Mouse (Mus musculus) heart, embryonic 16.5 days (tissue): ENCODE measurements around the gene Samd4b. TPM values are rescaled to one million over a fixed set of nuclear protein-coding genes. Genes with fewer than 3 reads are reported as not detected.
A peak's percentile ranks its signal among the peaks of the same experiment; 100 is the strongest.

ENCODE experiments used
- ATAC-seq: fragments of 200-750 bp; cut with Nextera tagmentation; replicated peaks from 2 replicates; pipeline ENCODE4 v1.8.0; 2017; ENCODE audit warnings: moderate number of reproducible peaks; ENCODE audit not compliant: insufficient read depth, low FRiP score; ENCODE audit errors: extremely low read depth
- H3K27ac ChIP-seq: fragments of 300-500 bp; sonication (generic); 2 replicates; pipeline ENCODE4 v1.5.1; 2014; ENCODE audit warnings: mild to moderate bottlenecking, low read length, control low read depth, moderate library complexity
- H3K27me3 ChIP-seq: fragments of 300-500 bp; sonication (generic); 2 replicates; pipeline ENCODE4 v1.6.1; 2014; ENCODE audit warnings: low read length, mixed read lengths; ENCODE audit not compliant: control insufficient read depth, insufficient read depth
- H3K36me3 ChIP-seq: fragments of 300-500 bp; sonication (generic); 2 replicates; pipeline ENCODE4 v1.6.1; 2014; ENCODE audit not compliant: control insufficient read depth, insufficient read depth
- H3K4me1 ChIP-seq: fragments of 300-500 bp; sonication (generic); 2 replicates; pipeline ENCODE4 v1.6.1; 2014; ENCODE audit warnings: low read length, mixed read lengths; ENCODE audit not compliant: control insufficient read depth, insufficient read depth
- H3K4me2 ChIP-seq: fragments of 300-500 bp; sonication (generic); 2 replicates; pipeline ENCODE4 v1.6.1; 2014; ENCODE audit warnings: low read depth, mild to moderate bottlenecking, control low read depth, low read length
- H3K4me3 ChIP-seq: fragments of 300-500 bp; sonication (generic); 2 replicates; pipeline ENCODE4 v1.5.1; 2014; ENCODE audit warnings: mild to moderate bottlenecking, control low read depth, low read length
- H3K9ac ChIP-seq: fragments of 300-500 bp; sonication (generic); 2 replicates; pipeline ENCODE4 v1.6.1; 2014; ENCODE audit warnings: low read length, control low read depth
- H3K9me3 ChIP-seq: fragments of 300-500 bp; sonication (generic); replicated peaks from 2 replicates; pipeline ENCODE4 v1.6.1; 2016; ENCODE audit warnings: low read length; ENCODE audit not compliant: control insufficient read depth
- WGBS: fragments of 180-500 bp; shearing (Covaris S2); extraction: QIAGEN DNeasy Blood & Tissue Kit; methylation state at CpG from one replicate; pipeline ENCODE4 v1.1.7; 2014; 5-methylcytosine and 5-hydroxymethylcytosine counted together
- polyA plus RNA-seq: library from polyadenylated mRNA; unstranded; fragments of >200 nt; fragmentation: Nextera tagmentation; extraction: Ambion mirVana; gene quantifications from 2 replicates; pipeline ENCODE4 v1.2.1, GENCODE M21; 2015

Gene Samd4b
- polyA plus RNA-seq, 1 experiment from 2014 or later, result 16.0 TPM

DNA sequence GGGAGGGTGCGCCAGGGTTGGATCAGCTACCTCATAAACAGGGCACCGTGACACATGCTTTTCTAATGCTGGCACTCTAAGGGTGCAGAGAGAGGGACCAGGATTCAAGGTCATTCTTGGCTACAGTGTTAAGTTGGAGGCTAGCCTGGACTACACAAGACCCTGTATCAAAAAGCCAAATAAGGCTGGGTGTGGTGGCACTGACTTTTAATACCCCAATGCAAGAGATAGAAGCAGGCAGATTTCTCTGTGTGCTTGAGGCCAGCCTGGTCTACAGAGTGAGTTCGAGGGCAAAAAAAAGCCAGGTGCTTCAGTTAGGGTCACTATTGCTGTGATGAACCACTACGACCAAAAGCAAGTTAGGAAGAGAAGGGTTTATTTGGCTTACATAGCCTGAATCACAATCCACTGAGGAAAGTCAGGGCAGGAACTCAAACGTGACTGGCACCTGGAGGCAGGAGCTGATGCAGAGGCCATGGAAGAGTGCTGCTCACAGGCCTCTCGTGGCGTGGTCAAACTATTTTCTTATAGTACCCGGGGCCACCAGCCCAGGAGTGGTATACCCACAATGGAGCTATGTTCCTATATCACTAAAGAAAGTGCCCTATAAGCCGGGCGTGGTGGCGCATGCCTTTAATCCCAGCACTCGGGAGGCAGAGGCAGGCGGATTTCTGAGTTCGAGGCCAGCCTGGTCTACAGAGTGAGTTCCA is 156.0 kb downstream of the Samd4b start:
- Histone ChIP-seq H3K9ac (no peak overlapping the region), H3K27me3 (0 out of 2 replicates have a peak, but pooled peaks cover 3% of the 10 kb centered on the region), H3K9me3 (no peaks in the 10 kb centered on the region), H3K4me1 (no peaks in the 10 kb centered on the region), H3K4me3 (no peak overlapping the region), H3K36me3 (no peaks in the 10 kb centered on the region), H3K4me2 (peak overlapping the region; percentile 15; the same call in 1 of the 2 replicates), H3K27ac (peak overlapping the region; percentile 26)
- no peak for ATAC-seq
- 75% methylated on average over 13 of the region's 14 CpGs for WGBS

DNA sequence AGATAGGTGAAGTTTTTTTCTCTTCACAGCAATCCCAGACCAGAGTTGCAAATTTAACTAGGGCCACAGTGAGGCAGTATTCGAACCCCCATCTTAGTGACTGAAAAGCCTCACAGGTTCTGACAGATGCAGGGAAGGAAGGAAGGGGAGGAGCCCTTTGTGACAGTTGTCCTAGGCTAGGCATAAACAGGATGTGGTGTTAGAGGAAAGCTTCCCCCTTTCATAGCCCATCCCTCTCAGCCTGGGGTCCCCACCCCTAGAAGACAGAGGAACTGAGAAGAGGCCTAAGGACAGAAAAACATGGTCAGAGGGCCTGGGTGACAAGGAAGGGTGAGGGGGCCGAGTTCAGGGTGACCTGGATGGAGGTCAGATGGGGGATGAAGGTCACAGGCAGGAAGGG is 157.2 kb downstream of the Samd4b start:
- peak overlapping the region; percentile 2; the same call in 1 of the 2 replicates for H3K4me2 ChIP-seq
- H3K36me3 ChIP-seq, result no peaks in the 10 kb centered on the region
- H3K9ac ChIP-seq, result peak overlapping the region; percentile 26; the same call in 1 of the 2 replicates
- 48% methylated on average over 2 of the region's 2 CpGs for WGBS
- H3K9me3 ChIP-seq, result no peaks in the 10 kb centered on the region
- H3K4me1 ChIP-seq, result no peaks in the 10 kb centered on the region
- H3K4me3 ChIP-seq, result peak overlapping the region; percentile 34
- no peak for ATAC-seq
- 0 out of 2 replicates have a peak, but pooled peaks cover under 1% of the 10 kb centered on the region for H3K27me3 ChIP-seq
- peak overlapping the region; percentile 48; the same call in 1 of the 2 replicates for H3K27ac ChIP-seq

DNA sequence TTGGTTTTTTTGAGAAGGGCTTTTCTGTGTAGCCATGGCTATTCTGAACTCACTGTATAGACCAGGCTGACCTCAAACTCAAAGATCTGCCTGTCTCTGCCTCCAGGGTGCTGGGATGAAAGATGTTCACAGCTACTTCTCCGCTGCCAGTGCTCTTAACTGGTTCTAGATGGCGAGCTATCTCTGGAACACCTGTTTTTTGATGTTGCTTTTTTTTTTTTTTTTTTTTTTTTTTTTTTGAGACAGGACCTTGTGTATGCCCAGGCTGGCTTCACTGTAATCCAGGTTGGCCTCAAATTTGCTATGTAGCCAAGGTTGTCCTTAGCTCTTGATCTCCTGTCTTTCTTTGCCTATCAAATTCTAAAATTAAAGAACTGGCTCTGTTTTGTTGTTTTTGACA is 159.2 kb downstream of the Samd4b start:
- no peak overlapping the region for H3K4me2 ChIP-seq
- H3K9me3 ChIP-seq, result no peaks in the 10 kb centered on the region
- no peaks in the 10 kb centered on the region for H3K36me3 ChIP-seq
- peaks cover 17% of the 10 kb centered on the region for H3K4me1 ChIP-seq
- no peak overlapping the region for H3K27ac ChIP-seq
- ATAC-seq, result no peak
- H3K27me3 ChIP-seq, result no peaks in the 10 kb centered on the region
- H3K4me3 ChIP-seq, result no peak overlapping the region
- WGBS, result 66% methylated on average over 2 of the region's 2 CpGs
- no peak overlapping the region for H3K9ac ChIP-seq

DNA sequence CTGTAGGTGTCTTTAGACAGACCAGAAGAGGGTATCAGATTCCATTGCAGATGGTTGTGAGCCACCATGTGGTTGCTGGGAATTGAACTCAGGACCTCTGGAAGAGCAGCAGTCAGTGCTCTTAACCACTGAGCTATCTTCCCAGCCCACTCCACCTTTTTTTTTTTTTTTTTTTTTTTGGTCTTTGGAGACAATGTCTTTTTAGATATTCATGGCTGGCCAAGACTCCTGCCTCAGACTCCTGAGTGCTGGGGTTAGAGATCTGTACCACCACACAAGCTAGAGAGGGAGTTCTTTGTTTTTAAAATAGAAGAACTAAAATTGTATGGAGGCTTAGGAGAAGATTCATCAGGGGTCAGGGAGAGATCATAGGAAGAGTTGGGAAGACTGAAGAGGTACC is 160.0 kb downstream of the Samd4b start:
- Histone ChIP-seq H3K36me3 (no peaks in the 10 kb centered on the region), H3K4me2 (no peak overlapping the region), H3K4me1 (peaks cover 24% of the 10 kb centered on the region), H3K4me3 (no peak overlapping the region), H3K9ac (no peak overlapping the region), H3K9me3 (no peaks in the 10 kb centered on the region), H3K27ac (no peak overlapping the region), H3K27me3 (no peaks in the 10 kb centered on the region)
- no peak for ATAC-seq

DNA sequence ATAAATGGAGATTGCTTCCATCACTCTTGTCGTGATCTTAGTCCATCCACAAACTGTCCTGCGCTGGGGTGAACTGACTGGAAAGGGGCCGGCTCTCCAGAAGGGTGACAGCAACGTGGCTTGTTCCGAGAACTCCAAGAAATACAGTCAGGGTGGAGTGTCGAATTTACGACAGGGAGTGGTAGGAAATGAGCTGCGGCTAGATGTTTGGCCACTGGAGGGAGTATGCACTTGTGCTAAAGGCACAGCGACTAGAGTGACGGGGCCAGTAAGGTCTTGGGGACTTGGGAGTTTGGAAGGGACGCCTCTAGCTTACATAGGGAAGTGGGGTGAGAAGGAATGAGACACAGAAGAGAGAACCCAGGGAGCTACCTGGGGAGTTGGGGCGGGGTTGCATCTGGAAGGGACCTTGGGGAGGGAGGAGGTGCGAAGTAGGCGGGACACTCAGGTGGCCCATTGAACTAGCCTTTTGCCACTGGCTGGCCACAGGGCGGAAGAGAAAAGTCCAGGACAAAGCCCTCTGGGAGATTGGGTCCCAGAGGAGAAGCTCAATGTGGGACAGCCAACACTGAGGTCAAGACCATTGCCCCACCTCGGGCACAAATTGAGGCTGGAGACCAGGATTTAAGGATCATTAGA is 160.9 kb downstream of the Samd4b start, which contains the start of gene Gmfg:
Gmfg (plus strand) TSS at position 516 of the 639 bp plus-strand sequence.
- peak within 1 kb of the TSS; percentile 80 for H3K9ac ChIP-seq
- H3K27ac ChIP-seq, result peak within 1 kb of the TSS; percentile 80
- H3K4me2 ChIP-seq, result peak within 1 kb of the TSS; percentile 89
- peak; percentile 14 for ATAC-seq
- WGBS, result 2% methylated on average over 16 of the region's 16 CpGs
- no peaks in the 10 kb centered on the region for H3K36me3 ChIP-seq
- H3K4me1 ChIP-seq, result peaks cover 33% of the 10 kb centered on the region
- H3K4me3 ChIP-seq, result peak within 1 kb of the TSS; percentile 92
- no peaks in the 10 kb centered on the region for H3K9me3 ChIP-seq
- no peaks in the 10 kb centered on the region for H3K27me3 ChIP-seq

DNA sequence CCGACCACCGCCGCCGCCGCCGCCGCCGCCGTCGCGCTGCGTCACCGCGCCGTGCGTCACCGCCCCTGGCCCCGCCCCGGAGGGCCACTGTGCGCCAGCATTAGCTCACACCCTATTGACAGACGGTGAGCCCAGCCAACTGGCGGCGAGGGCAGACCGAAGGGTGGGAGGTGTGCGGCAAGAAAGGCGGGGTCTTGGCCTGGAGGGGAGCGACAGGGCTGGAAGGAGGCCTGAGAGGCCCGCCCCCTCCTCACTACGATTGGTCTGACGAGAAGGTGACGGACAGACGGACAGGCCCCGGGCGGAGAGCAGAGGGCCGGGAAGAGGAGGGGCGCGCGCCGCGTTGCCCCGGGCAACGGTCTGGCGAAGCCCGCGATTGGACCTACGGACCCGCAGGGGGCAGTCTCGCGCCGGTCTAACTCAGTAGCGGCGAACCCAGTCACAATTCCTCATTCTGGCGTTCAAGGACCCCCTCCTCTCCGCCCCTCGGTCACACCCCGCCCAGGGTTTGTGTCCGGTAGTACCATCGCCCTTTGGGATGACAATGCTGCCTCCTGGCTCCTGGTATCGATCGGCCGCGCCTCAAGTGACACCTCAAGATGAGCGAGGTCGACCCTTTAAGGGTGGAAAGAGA is 161.6 kb downstream of the Samd4b start:
- H3K9ac ChIP-seq, result peak overlapping the region; percentile 98
- H3K4me2 ChIP-seq, result peak overlapping the region; percentile 89
- peak; percentile 98 for ATAC-seq
- H3K27me3 ChIP-seq, result no peaks in the 10 kb centered on the region
- H3K27ac ChIP-seq, result peak overlapping the region; percentile 80
- H3K9me3 ChIP-seq, result no peaks in the 10 kb centered on the region
- under 1% methylated on average over 59 of the region's 64 CpGs for WGBS
- H3K36me3 ChIP-seq, result no peaks in the 10 kb centered on the region
- H3K4me1 ChIP-seq, result peaks cover 36% of the 10 kb centered on the region
- peak overlapping the region; percentile 92 for H3K4me3 ChIP-seq

DNA sequence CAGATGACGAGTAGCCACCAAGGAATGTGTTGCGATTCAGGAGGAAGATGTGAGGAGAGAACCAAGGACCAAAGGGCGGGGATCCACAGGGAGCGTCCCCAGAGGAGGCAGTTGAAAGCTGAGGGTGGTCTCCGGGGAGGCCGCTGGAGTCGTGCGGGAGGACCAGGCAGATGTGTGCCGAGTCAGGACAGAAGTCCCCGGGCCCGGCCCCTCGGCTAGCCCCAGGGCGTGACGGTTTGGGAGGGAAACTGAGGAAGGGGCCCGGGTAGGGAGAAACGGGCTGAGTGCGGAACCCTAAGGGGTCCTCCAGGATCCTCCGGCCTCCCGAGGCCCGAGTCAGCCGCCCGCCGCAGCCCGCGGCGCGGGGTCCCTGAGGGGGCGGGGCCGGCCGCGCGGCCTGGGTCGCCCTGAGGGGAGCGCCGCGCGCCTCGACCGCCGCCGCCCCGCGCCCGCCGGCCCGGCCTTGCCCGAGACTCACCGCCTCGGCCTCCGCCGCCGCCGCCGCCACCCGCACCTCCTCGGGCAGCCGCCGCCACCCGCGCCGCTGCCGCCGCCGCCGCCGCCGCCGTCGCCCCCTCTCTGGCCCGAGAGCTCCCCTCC is 162.2 kb downstream of the Samd4b start:
- Histone ChIP-seq H3K36me3 (no peaks in the 10 kb centered on the region), H3K4me3 (peak overlapping the region; percentile 92), H3K4me2 (peak overlapping the region; percentile 89), H3K9me3 (no peaks in the 10 kb centered on the region), H3K27ac (peak overlapping the region; percentile 50), H3K9ac (peak overlapping the region; percentile 98), H3K27me3 (no peaks in the 10 kb centered on the region), H3K4me1 (peaks cover 42% of the 10 kb centered on the region)
- WGBS, result 0% methylated on average over 16 of the region's 70 CpGs
- ATAC-seq, result peak; percentile 5; the same call in 1 of the 2 replicates

DNA sequence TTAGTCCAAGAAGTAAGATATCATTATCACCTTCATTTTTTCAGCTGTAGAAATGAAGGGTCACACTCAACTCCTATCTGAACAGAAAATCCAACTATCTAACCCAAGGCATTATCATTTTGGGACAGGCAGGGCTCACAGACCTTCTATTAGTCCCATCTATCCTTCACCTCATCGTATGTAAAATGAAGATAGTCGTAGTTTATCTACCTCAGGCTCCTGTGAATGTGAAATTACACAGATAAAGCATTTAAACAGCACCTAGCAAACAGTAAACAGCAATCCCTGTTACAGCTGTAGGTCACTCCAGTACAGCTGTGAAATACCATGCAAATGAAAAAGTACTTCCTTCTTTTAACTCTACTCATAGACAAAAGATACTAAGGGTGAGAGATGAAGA is 165.7 kb downstream of the Samd4b start:
- H3K9ac ChIP-seq, result 0 out of 2 replicates have a peak overlapping the region, but pooled peaks have one; percentile 5
- peak overlapping the region; percentile 83 for H3K27ac ChIP-seq
- peak overlapping the region; percentile 24; the same call in 1 of the 2 replicates for H3K4me2 ChIP-seq
- peaks cover 53% of the 10 kb centered on the region for H3K4me1 ChIP-seq
- ATAC-seq, result no peak
- H3K27me3 ChIP-seq, result no peaks in the 10 kb centered on the region
- H3K4me3 ChIP-seq, result no peak overlapping the region
- H3K36me3 ChIP-seq, result no peaks in the 10 kb centered on the region
- 62% methylated on average over 2 of the region's 2 CpGs for WGBS
- H3K9me3 ChIP-seq, result no peaks in the 10 kb centered on the region
